Mouse (Mus musculus) lung, adult 2 months (tissue): ENCODE measurements around the gene Kpna7. TPM values are rescaled to one million over a fixed set of nuclear protein-coding genes. Genes with fewer than 3 reads are reported as not detected.
"Not testable (repeated sequence)": the region's sequence is repeated elsewhere in the genome, so short reads cannot be mapped to it uniquely, and the experiment has no call there.

Source experiments
- DNase-seq: peaks from one replicate; pipeline ENCODE4 v3.0.0; 2022
- H3K4me1 ChIP-seq: fragments of 200-500 bp; 2 replicates; pipeline ENCODE4 v1.6.1; 2011; ENCODE audit warnings: low read length; ENCODE audit not compliant: control insufficient read depth, insufficient read depth
- H3K4me3 ChIP-seq: fragments of 200-500 bp; replicated peaks from 2 replicates; pipeline ENCODE3; 2011; ENCODE audit warnings: low read depth, mild to moderate bottlenecking, control low read depth, low read length; ENCODE audit errors: extremely low read depth
- CTCF ChIP-seq: fragments of 200-500 bp; IDR thresholded peaks from 2 replicates; pipeline ENCODE4 v1.5.1; 2011; ENCODE audit warnings: mild to moderate bottlenecking, low read length, control low read depth; ENCODE audit not compliant: insufficient read depth
- POLR2A ChIP-seq: fragments of 200-500 bp; IDR thresholded peaks from 2 replicates; pipeline ENCODE4 v1.6.1; 2011; ENCODE audit warnings: low read depth, mild to moderate bottlenecking, control low read depth, low read length, borderline replicate concordance; ENCODE audit errors: extremely low read depth
- WGBS: fragments of 180-500 bp; shearing (Covaris S2); methylation state at CpG from one replicate; pipeline ENCODE4 v1.1.7; 2018; 5-methylcytosine and 5-hydroxymethylcytosine counted together
- polyA plus RNA-seq: library from polyadenylated mRNA; depleted of rRNA; stranded (reverse); fragments of >200 nt; gene quantifications from 2 replicates; pipeline ENCODE4 v1.2.3, GENCODE M21; 2012; rRNA removed

The Kpna7 gene
- not detected in 2 replicates for polyA plus RNA-seq

DNA sequence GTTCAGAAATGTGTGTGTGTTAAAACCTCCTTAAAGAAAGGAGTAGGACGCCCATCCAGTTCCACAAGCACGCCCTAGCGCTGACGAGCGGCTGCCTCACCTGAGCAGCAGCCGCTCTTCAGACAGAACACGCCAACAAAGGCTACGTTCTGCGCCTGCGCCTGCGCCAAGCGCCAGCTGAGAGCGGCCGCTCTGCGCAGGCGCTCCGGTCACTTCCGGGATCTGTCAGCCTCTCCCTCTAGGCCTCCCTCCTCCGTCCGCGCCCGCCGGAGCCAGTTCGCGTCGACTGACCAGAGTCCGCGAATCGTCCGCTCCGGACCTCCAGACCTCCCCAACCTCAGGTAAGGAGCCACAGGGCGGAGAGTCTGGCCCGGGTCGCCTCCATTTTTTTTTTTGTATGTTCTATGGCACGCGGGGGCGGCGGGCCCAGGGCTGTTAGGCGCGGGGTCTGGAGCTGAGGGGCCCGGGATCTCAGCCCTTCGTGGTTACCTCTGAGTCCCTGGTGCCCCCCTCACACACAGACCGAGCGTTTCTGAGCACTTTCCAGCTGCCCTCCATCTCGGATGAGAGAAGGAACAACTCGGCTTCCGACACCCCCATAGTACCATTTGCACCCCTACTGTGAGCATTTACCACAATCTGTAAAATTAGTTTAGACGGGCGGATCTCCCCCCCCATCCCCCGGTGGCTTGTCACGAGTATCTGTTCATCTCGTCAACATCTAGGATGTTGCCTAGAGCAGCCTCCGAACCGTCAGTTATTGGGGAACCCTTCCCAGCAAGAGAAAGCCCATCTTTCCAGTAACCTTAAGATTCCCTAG lies at the start of gene Kpna7, which contains the start of gene Arpc1a:
Gene Kpna7, minus strand, starts transcription at position 399 of the 820 bp plus-strand sequence.
Gene Arpc1a, plus strand, starts transcription at position 199 of the 820 bp plus-strand sequence.
- H3K4me3 ChIP-seq, result peak within 1 kb of the TSS; percentile 95
- DNase-seq, result peak; percentile 88
- under 1% methylated on average over 54 of the region's 54 CpGs for WGBS
- peaks cover 3% of the 10 kb centered on the region; the same call in 1 of the 2 replicates for H3K4me1 ChIP-seq
- TF ChIP-seq POLR2A (peak; percentile 84), CTCF (no peak)

DNA sequence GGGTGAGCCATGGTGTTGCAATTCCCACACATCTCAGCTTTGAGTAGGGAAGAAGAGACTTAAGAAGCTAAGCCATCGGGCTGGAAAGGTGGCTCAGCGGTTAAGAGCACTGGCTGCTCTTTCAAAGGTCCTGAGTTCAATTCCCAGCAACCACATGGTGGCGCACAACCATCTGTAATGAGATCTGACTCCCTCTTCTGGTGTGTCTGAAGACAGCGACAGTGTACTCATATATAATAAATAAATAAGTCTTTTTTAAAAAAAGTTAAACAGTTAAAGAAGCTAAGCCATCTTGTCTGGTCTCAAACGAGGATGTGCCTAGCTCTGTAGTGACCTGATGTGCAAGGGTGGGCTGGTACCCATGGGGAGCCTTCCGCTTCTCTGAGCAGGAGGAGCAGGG lies 49.4 kb upstream of the Kpna7 start:
- WGBS, result 86% methylated on average over 6 of the region's 6 CpGs
- not testable (repeated sequence) for DNase-seq, H3K4me1 ChIP-seq, H3K4me3 ChIP-seq

DNA sequence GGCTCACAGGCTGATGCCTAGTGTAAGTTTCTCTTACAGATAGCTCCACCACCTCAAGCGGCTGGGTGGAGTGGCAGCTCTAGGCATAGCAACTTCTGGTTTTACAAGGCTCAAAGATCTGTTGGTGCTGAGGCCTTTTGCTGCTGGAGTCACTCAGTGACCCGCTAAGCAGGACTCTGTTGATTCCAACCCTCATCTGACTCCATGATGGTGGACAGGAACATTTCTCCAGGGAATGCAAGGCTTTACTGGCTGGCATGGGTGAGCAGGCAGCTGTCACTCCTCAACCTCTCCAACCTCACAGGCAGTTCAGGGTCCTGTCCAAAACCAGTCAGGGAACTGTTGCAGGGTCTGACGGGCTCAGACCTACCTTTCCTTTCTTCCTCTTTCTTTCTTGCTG lies 47.2 kb upstream of the Kpna7 start:
- no peaks in the 10 kb centered on the region for H3K4me1 ChIP-seq
- WGBS, result 76% methylated on average over 3 of the region's 3 CpGs
- DNase-seq, result no peak
- TF ChIP-seq CTCF (no peak), POLR2A (no peak)
- no peak overlapping the region for H3K4me3 ChIP-seq

DNA sequence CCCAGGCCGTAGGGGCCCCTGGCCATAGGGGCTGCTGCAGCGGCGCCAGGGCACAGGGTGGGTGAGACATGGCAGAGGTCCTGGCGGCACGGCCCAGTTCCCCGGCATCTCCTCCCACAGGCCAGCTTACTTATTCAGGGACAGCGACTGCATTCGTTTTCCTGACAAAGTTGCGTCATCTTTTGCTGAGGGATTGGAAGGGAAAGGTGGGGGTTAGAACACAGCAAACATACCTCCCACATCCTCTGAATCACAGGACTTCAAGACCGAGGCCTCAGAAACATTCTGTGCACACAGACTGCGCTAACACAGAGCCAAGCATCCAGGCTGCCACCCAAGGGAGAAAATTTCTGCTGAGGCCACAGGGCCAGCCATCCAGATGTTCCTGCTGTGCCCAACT lies 46.4 kb upstream of the Kpna7 start:
- Histone ChIP-seq H3K4me1 (no peaks in the 10 kb centered on the region), H3K4me3 (no peak overlapping the region)
- 65% methylated on average over 11 of the region's 11 CpGs for WGBS
- TF ChIP-seq CTCF (no peak), POLR2A (no peak)
- DNase-seq, result no peak

DNA sequence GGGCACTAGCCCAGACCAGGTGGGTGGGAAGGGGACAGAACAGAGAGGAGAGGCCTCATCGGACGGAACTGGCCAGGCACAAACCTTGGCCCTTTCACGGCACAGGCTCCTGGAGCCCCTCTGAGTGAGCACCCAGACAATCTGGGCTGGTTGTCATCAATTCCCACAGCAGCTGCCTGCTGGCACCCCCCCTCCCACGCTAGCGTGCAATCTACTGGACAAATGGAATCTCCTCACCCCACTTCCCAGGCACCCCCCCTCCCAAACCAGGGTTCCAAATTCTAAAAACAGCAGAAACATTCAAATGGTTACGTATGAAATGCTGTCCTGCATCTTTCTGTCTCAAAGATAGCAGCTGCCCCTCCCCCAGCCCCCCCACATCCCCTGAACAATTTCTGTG lies 45.9 kb upstream of the Kpna7 start:
- not testable (repeated sequence) for H3K4me1 ChIP-seq, DNase-seq, H3K4me3 ChIP-seq
- WGBS, result 76% methylated on average over 6 of the region's 6 CpGs

DNA sequence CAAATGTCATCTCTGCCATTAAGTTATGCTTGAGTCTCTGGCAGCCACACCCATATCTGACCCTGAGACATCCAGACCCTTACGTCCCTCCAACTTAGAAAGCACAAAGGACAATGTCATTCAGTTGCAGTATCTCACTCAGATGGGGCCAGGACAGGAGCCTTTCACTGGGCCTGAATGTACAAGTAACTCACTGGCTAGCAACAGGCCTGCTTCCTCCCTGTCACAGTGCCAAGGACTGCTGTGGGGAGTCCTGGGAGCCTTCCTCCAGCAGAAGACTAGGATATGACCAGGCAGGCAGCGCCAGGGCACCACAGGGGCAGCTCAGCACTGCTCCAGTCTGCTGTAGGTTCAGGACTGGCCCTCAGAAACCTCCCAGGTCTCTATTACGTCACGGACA lies 45.3 kb upstream of the Kpna7 start:
- H3K4me1 ChIP-seq, result no peaks in the 10 kb centered on the region
- H3K4me3 ChIP-seq, result no peak overlapping the region
- WGBS, result 79% methylated on average over 4 of the region's 4 CpGs
- DNase-seq, result no peak
- TF ChIP-seq CTCF (no peak), POLR2A (no peak)

DNA sequence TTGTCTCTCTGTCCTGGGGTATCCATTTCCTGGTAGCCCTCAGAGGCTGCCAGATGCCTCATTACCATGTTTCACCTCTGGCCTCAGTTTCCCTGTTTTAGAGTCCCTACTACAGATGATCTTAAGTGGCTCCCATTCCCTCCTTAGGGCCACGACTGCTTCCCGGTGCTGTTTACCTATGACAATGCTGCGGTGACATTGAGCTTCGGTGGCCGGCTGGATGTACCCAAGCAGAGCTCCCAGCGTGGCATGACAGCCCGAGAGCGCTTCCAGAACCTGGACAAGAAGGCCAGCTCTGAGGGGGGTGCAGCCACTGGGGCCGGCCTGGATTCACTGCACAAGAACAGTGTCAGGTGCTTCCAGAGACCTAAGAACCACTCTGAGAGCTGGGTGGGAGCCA lies 42.8 kb upstream of the Kpna7 start:
- TF ChIP-seq CTCF (no peak), POLR2A (no peak)
- H3K4me1 ChIP-seq, result no peaks in the 10 kb centered on the region
- no peak overlapping the region for H3K4me3 ChIP-seq
- 90% methylated on average over 9 of the region's 9 CpGs for WGBS
- DNase-seq, result no peak

DNA sequence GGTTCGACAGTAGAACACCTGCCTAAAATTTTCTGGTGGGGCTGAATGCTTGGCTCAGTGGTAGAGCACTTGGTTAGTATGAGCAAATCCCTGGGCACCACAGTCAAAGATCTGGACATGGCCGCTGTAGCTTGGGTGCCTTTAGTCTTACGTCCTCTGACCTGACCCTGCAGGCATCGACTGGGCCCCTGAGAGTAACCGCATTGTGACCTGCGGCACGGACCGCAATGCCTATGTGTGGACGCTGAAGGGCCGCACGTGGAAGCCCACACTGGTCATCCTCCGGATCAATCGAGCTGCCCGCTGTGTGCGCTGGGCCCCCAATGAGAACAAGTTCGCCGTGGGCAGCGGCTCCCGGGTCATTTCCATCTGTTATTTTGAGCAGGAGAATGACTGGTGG lies 39.6 kb upstream of the Kpna7 start:
- no peak for TF ChIP-seq POLR2A
- TF ChIP-seq CTCF, result no peak
- Histone ChIP-seq H3K4me1 (peaks cover 3% of the 10 kb centered on the region; the same call in 1 of the 2 replicates), H3K4me3 (no peak overlapping the region)
- DNase-seq, result no peak
- WGBS, result 92% methylated on average over 19 of the region's 19 CpGs

DNA sequence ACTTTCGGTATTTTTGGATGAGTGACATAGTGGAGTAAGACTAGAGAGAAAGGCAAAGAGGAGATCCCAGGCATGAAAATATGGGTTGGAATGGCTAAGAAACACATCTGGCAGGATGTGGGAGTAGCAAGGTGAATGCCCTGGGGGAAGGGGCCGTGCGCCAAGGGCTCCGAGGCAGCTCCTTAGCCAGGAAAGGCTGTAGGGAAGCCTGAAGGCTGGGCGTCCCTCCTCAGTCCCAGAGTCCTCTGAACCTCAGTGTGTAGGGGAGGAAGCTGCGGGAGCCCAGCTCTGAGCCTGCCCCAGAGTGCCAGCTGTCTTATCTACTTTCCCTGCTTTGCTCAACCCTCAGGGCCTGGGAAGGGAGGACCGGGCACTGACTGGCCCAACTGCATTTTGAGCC lies 37.1 kb upstream of the Kpna7 start:
- peaks cover 14% of the 10 kb centered on the region for H3K4me1 ChIP-seq
- DNase-seq, result no peak
- WGBS, result 61% methylated on average over 7 of the region's 7 CpGs
- no peak for TF ChIP-seq CTCF
- no peak for TF ChIP-seq POLR2A
- no peak overlapping the region for H3K4me3 ChIP-seq

DNA sequence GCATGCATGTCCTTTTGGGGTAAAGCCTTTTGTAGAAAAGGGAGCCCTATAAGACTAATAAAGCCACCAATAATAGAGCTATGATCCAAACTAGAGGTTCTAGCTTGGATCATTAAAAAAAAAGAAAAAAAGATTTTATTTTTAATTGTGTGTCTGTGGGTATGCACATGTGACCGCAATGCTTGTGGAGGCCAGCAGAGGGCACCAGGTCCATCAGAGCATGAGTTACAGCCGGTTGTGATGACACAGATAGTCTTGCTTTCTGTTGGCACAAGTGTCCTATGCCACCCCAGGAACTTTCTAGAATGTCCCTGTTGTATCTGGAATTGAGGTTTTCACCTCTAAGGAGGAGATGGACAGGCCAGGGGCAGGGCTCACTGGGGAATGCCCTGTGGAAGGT lies 35.6 kb upstream of the Kpna7 start:
- H3K4me1 ChIP-seq, result peaks cover 14% of the 10 kb centered on the region
- WGBS, result 95% methylated on average over 2 of the region's 2 CpGs
- peak; percentile 58 for TF ChIP-seq CTCF
- no peak for TF ChIP-seq POLR2A
- DNase-seq, result no peak
- H3K4me3 ChIP-seq, result no peak overlapping the region

DNA sequence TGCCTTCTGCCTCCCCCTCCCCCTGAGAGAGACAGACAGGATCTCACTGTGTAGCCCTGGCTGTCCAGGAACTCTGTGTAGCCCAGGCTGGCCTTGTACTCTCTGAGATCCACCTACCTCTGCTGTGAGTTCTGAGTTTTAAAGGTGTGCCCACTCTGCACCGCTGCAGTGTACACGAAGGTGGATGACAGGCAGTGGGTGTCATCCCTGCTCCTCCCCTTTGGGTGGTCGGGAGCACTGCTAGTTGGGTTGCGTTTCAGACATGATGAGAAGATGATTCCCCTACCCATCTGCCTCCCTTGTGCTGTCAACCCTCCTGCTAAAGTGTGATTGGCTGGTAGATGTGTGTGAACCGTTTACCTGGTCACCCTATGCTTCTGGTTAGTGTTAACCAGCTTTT lies 34.6 kb upstream of the Kpna7 start:
- no peak for TF ChIP-seq CTCF
- TF ChIP-seq POLR2A, result no peak
- no peak for DNase-seq
- WGBS, result 87% methylated on average over 5 of the region's 5 CpGs
- no peak overlapping the region for H3K4me3 ChIP-seq
- H3K4me1 ChIP-seq, result peaks cover 14% of the 10 kb centered on the region
